Comparison of ENCODE assay signal across 9 mouse cellular contexts in genomic region chr2:25395721-25396596, GRCm38 (mm10). TPM values are rescaled to one million over a fixed set of nuclear protein-coding genes. Genes with fewer than 3 reads are reported as not detected.
DNase-seq lines count a peak whose midpoint lies in the region; ATAC-seq and TF ChIP-seq lines count a peak whose summit lies in the region.
"Had no signal": no experiment of that assay in that cellular context is flagged by ENCODE, and none has a peak within 500 bp of the region (broad histone marks: within the 10 kb centered on the region; RNA-seq: fewer than 3 reads in every experiment).

Entpd2 (plus strand) TSS chr2:25395874.

- peaks cover 49% of the 10 kb centered on the region for H3K27me3 ChIP-seq in intestine, embryonic 15.5 days (replicated peaks)
- H3K27me3 ChIP-seq in limb, embryonic 14.5 days (ENCODE audit: control insufficient read depth, insufficient read depth, low read length), result peaks cover 55% of the 10 kb centered on the region
- H3K27me3 ChIP-seq in neural tube, embryonic 11.5 days (ENCODE audit: control insufficient read depth, insufficient read depth, low read length), result peaks cover 52% of the 10 kb centered on the region

- WGBS in intestine, embryonic 15.5 days, result 2% methylated on average over 57 of the region's 57 CpGs
- WGBS in limb, embryonic 14.5 days, result 1% methylated on average over 57 of the region's 57 CpGs
- under 1% methylated on average over 57 of the region's 57 CpGs for WGBS in neural tube, embryonic 11.5 days

- H3K9ac ChIP-seq in intestine, embryonic 15.5 days, result peak within 1 kb of the TSS; percentile 63
- no peak within 1 kb of the TSS for H3K9ac ChIP-seq in limb, embryonic 14.5 days (ENCODE audit: low read depth, low read length, severe bottlenecking)
- H3K9ac ChIP-seq in neural tube, embryonic 11.5 days (ENCODE audit: low read length), result peak within 1 kb of the TSS; percentile 23; the same call in 1 of the 2 replicates

- H3K4me3 ChIP-seq in intestine, embryonic 15.5 days (replicated peaks), result peak within 1 kb of the TSS; percentile 51
- peak within 1 kb of the TSS; percentile 31 for H3K4me3 ChIP-seq in limb, embryonic 14.5 days (replicated peaks; ENCODE audit: low read length)
- peak within 1 kb of the TSS; percentile 33 for H3K4me3 ChIP-seq in neural tube, embryonic 11.5 days (ENCODE audit: low read depth, low read length)

- peak; percentile 92 for ATAC-seq in intestine, embryonic 15.5 days
- ATAC-seq in limb, embryonic 14.5 days (ENCODE audit: low FRiP score, low read depth), result no peak
- no peak for ATAC-seq in neural tube, embryonic 11.5 days (ENCODE audit: insufficient read depth, low FRiP score, low TSS enrichment)
- ATAC-seq: Patski had no signal

- no peaks in the 10 kb centered on the region for H3K9me3 ChIP-seq in intestine, embryonic 15.5 days
- no peaks in the 10 kb centered on the region for H3K9me3 ChIP-seq in limb, embryonic 14.5 days (ENCODE audit: control insufficient read depth, low read length)
- H3K9me3 ChIP-seq in neural tube, embryonic 11.5 days (ENCODE audit: control insufficient read depth, low read length), result no peaks in the 10 kb centered on the region

- H3K27ac ChIP-seq in intestine, embryonic 15.5 days, result peak within 1 kb of the TSS; percentile 77
- H3K27ac ChIP-seq in limb, embryonic 14.5 days (replicated peaks; ENCODE audit: low read depth, low read length), result no peak within 1 kb of the TSS
- H3K27ac ChIP-seq in neural tube, embryonic 11.5 days (ENCODE audit: low read depth, low read length), result no peak within 1 kb of the TSS

- H3K36me3 ChIP-seq in intestine, embryonic 15.5 days, result no peaks in the 10 kb centered on the region
- H3K36me3 ChIP-seq in limb, embryonic 14.5 days (ENCODE audit: control insufficient read depth, insufficient read depth, low read length), result no peaks in the 10 kb centered on the region
- H3K36me3 ChIP-seq in neural tube, embryonic 11.5 days (ENCODE audit: control insufficient read depth, insufficient read depth, low read length), result no peaks in the 10 kb centered on the region

- no peak for TF ChIP-seq POLR2A in limb, embryonic 14.5 days (IDR thresholded peaks at IDR 0.05; ENCODE audit: borderline replicate concordance, extremely low read depth, insufficient read depth, insufficient read length)

- no peak for DNase-seq in layer of hippocampus, adult 8-10 months (ENCODE audit: low spot score in 2 of 2)
- no peak for DNase-seq in layer of hippocampus, adult 9-10 months (ENCODE audit: low spot score)
- DNase-seq in cerebellum, adult 9-10 months, result peak; percentile 67
- DNase-seq in gonadal fat pad, adult 2 months (ENCODE audit: low read depth), result no peak
- DNase-seq in limb, embryonic 14.5 days (ENCODE audit: low spot score), result no peak
- peak; percentile 37 for DNase-seq in neural tube, embryonic 11.5 days (ENCODE audit: low spot score)
- DNase-seq in ovary, adult 18-20 months (ENCODE audit: low spot score), result no peak

- peak within 1 kb of the TSS; percentile 94 for H3K4me2 ChIP-seq in intestine, embryonic 15.5 days (replicated peaks)
- peak within 1 kb of the TSS; percentile 46 for H3K4me2 ChIP-seq in limb, embryonic 14.5 days (replicated peaks; ENCODE audit: low read depth, low read length, severe bottlenecking)
- H3K4me2 ChIP-seq in neural tube, embryonic 11.5 days (ENCODE audit: low read depth), result peak within 1 kb of the TSS; percentile 57

- peaks cover 16% of the 10 kb centered on the region for H3K4me1 ChIP-seq in intestine, embryonic 15.5 days (replicated peaks)
- H3K4me1 ChIP-seq in limb, embryonic 14.5 days (ENCODE audit: control insufficient read depth, insufficient read depth, low read length), result 0 out of 2 replicates have a peak, but pooled peaks cover 7% of the 10 kb centered on the region
- no peaks in the 10 kb centered on the region for H3K4me1 ChIP-seq in neural tube, embryonic 11.5 days (ENCODE audit: control insufficient read depth, insufficient read depth, low read length)

RNA-seq across cellular contexts. Expression of gene Entpd2, which starts in this region (rescaled TPM):
- 10 to 100 TPM; 14.6 to 20.7 (median 16.8) TPM for total RNA-seq in layer of hippocampus, adult 8-10 months (2022)
- polyA plus RNA-seq in gonadal fat pad, adult 2 months (2012; rRNA removed), result 64.7 and 75.2 TPM in 2 replicates
- polyA plus RNA-seq in intestine, embryonic 15.5 days (2015; fragmentation: Nextera tagmentation; extraction: Ambion mirVana), result 12.1 and 15.6 TPM in 2 replicates
- 3.3 and 3.9 TPM in 2 replicates for polyA plus RNA-seq in limb, embryonic 14.5 days (2012; rRNA removed)
- 2.1 and 2.6 TPM in 2 replicates for polyA plus RNA-seq in limb, embryonic 14.5 days (2014; fragmentation: Nextera tagmentation; extraction: Ambion mirVana)
- polyA plus RNA-seq in neural tube, embryonic 11.5 days (2014; fragmentation: Nextera tagmentation; extraction: Ambion mirVana), result 0.12 TPM in 1 of 2 replicates, not detected in the other

Comparison
In these comparisons a context has a peak if more than half of its experiments do, and no peak if none do; other contexts are left out.
1. Peak in DNase-seq, H3K4me3 ChIP-seq, H3K9ac ChIP-seq and H3K4me2 ChIP-seq in neural tube, embryonic 11.5 days; RNA of the gene not detected or under 1 TPM.